Mouse (Mus musculus): ENCODE measurements around the gene Rpl34.

- no peak for TF ChIP-seq POLR2A (IDR thresholded peaks at IDR 0.05; ENCODE audit: low read depth, low read length)
- TF ChIP-seq CTCF (conservative IDR thresholded peaks at IDR 0.05; ENCODE audit: insufficient read depth, insufficient read length, low read depth, low read length): no peak
These were observed 38.5 kb downstream of the Rpl34 start for GRCm38 (mm10) chr3:130691596-130692170.
